Mouse (Mus musculus): ENCODE measurements at regions not wholly inside any gene's neighbourhood (a gene's known extent, or its start where the extent isn't known, plus 50 kb on each side); places are given as distances from the start of the nearest gene placed in this dataset.

DNA sequence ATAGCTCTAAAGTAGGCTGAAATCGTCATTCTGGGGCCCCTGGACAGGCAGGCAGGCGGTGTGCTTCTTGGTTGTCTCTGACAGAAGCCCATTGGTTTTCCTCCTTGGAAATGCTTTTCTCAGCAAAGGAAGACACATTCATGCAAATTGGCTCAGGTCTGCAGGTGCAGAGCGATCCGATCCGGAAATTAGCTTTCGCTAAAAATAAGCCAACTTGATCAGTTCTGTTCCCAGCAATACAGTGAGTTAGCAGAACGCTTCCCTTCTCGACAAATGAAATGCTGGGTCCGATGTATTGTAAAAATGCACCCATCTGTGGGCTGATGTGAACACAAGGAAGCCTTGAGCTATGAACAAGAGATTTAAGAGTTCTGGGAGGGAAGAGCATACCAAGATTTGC, 66.2 kb upstream of the Lipc start:
- Histone ChIP-seq H3K9me3 (ENCODE audit: control insufficient read depth, low read length) (no peaks in the 10 kb centered on the region), H3K27ac (ENCODE audit: low read depth, low read length) (no peak overlapping the region), H3K4me2 (no peak overlapping the region), H3K36me3 (ENCODE audit: control insufficient read depth, insufficient read depth, low read length) (no peaks in the 10 kb centered on the region), H3K9ac (ENCODE audit: low read depth, low read length) (no peak overlapping the region), H3K4me3 (ENCODE audit: low read depth, low read length) (no peak overlapping the region), H3K4me1 (replicated peaks; ENCODE audit: control insufficient read depth, insufficient read depth, low read length) (no peaks in the 10 kb centered on the region; the same call in 1 of the 2 replicates), H3K27me3 (replicated peaks; ENCODE audit: control insufficient read depth, insufficient read depth, low read length) (no peaks in the 10 kb centered on the region)
- ATAC-seq (replicated peaks; ENCODE audit: low FRiP score) (no peak), DNase-seq (ENCODE audit: low spot score) (no peak)
- WGBS: 78% methylated on average over 9 of the region's 9 CpGs

DNA sequence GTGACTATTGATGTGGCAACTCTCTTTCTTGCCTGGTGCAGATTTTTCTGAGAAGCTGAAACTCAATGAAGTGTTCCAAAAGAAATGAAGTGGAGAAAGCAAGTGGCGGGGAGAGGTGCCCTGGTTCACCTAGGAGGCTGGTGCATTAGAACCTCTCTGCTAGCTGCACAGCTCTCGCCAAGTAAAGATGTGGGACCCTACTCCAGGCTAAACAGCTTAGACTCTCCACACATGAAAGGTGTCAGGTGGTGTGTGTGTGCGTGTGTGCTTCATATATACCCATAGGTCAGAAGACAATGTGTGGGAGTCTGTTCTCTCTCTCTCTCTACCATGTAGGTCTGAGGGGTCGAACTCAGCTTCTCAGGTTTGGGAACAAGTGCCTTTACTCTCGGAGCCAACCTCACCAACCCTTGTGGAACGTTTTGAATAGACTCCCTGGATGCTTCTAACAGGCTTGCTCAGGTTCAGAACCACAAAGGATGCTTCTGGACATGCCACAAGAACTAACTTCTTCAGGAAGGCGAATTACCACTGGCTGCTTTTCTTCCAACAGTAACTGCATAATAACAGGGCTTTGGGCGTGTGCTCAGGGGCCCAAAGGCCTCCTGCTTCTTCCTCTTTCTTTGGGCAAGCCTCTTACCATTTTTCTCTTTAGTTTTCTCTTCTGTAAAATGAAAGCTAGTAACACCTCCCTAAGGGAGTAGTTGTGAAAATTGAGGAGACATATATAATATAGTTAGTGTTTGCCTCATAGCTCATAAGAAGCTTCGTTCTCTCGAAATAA, 65.6 kb upstream of the Lipc start:
- Histone ChIP-seq H3K27ac (ENCODE audit: low read depth, low read length) (no peak overlapping the region), H3K27me3 (replicated peaks; ENCODE audit: control insufficient read depth, insufficient read depth, low read length) (no peaks in the 10 kb centered on the region), H3K9me3 (ENCODE audit: control insufficient read depth, low read length) (no peaks in the 10 kb centered on the region), H3K4me1 (replicated peaks; ENCODE audit: control insufficient read depth, insufficient read depth, low read length) (no peaks in the 10 kb centered on the region; the same call in 1 of the 2 replicates), H3K4me2 (no peak overlapping the region), H3K4me3 (ENCODE audit: low read depth, low read length) (no peak overlapping the region), H3K36me3 (ENCODE audit: control insufficient read depth, insufficient read depth, low read length) (no peaks in the 10 kb centered on the region), H3K9ac (ENCODE audit: low read depth, low read length) (no peak overlapping the region)
- WGBS: 76% methylated on average over 10 of the region's 10 CpGs
- no peak for ATAC-seq (replicated peaks; ENCODE audit: low FRiP score)
- no peak for DNase-seq (ENCODE audit: low spot score)

DNA sequence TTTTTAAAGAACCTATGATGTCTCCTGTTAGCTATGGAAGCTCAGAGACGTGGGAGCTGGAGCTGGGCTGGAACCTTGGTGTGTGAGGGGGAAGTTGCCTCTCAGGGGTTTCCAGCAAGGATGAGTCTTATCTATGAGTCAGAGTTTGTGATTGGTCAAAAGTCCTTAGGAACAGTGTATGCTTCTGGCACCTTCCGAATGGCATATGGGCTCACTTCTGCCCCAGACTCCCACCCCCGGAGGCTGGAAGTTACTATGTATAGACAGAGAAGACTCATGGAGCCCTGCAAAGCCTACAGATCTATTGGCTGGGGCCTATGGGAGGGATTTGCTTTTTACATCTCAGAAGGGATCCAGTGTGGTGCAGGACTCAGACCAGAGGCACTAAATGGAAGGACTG, 63.9 kb upstream of the Lipc start:
- WGBS: 76% methylated on average over 3 of the region's 3 CpGs
- DNase-seq (ENCODE audit: low spot score): no peak
- H3K4me3 ChIP-seq (ENCODE audit: low read depth, low read length): no peak overlapping the region
- no peak overlapping the region for H3K9ac ChIP-seq (ENCODE audit: low read depth, low read length)
- no peak overlapping the region for H3K27ac ChIP-seq (ENCODE audit: low read depth, low read length)
- H3K27me3 ChIP-seq (replicated peaks; ENCODE audit: control insufficient read depth, insufficient read depth, low read length): no peaks in the 10 kb centered on the region
- ATAC-seq (replicated peaks; ENCODE audit: low FRiP score): no peak
- no peaks in the 10 kb centered on the region; the same call in 1 of the 2 replicates for H3K4me1 ChIP-seq (replicated peaks; ENCODE audit: control insufficient read depth, insufficient read depth, low read length)
- H3K9me3 ChIP-seq (ENCODE audit: control insufficient read depth, low read length): no peaks in the 10 kb centered on the region
- no peak overlapping the region for H3K4me2 ChIP-seq
- H3K36me3 ChIP-seq (ENCODE audit: control insufficient read depth, insufficient read depth, low read length): no peaks in the 10 kb centered on the region

DNA sequence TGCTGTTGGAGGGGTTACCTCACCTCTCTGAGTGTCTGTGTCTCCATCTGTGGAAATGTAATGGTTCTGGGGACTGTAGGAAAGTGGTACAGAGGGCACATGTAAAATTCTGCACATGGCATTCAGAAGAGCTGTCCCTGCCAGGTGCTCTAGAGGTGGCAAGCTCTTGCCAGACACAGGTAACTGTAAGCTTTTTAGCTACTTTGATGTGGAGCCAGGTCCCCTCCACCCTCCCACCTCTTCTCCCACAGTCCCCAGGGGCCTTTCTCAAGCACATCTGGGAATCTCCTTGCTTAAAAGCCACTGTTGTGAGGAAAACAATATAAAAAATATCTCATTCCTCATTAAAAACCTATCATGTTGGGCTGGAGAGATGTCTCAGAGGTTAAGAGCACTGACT, 63.4 kb upstream of the Lipc start:
- no peak overlapping the region for H3K4me3 ChIP-seq (ENCODE audit: low read depth, low read length)
- H3K4me2 ChIP-seq: no peak overlapping the region
- H3K9me3 ChIP-seq (ENCODE audit: control insufficient read depth, low read length): no peaks in the 10 kb centered on the region
- DNase-seq (ENCODE audit: low spot score) (no peak), ATAC-seq (replicated peaks; ENCODE audit: low FRiP score) (no peak)
- H3K27ac ChIP-seq (ENCODE audit: low read depth, low read length): no peak overlapping the region
- no peaks in the 10 kb centered on the region; the same call in 1 of the 2 replicates for H3K4me1 ChIP-seq (replicated peaks; ENCODE audit: control insufficient read depth, insufficient read depth, low read length)
- H3K27me3 ChIP-seq (replicated peaks; ENCODE audit: control insufficient read depth, insufficient read depth, low read length): no peaks in the 10 kb centered on the region
- H3K9ac ChIP-seq (ENCODE audit: low read depth, low read length): no peak overlapping the region
- no peaks in the 10 kb centered on the region for H3K36me3 ChIP-seq (ENCODE audit: control insufficient read depth, insufficient read depth, low read length)

DNA sequence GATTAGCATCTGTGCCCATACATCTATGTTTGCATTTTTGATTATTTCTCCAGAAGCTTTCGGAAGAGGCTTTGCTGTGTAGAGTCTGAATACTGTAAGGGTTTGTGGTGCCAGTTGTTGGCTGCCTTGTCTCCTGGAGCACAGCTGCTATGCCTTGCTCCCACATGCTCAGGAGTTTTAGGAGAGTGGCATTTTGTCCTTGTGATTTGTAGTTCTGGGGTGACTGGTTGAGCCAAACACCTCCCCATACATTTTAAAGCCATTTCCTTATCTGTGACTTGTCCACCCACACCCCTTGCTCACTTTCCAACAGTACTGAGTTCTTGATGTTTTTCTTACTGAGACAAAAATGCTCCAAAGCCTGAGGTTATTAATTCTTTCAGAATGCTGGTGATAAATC, 60.4 kb upstream of the Lipc start:
- DNase-seq (ENCODE audit: low spot score) (no peak), ATAC-seq (replicated peaks; ENCODE audit: low FRiP score) (no peak)
- WGBS: 73% methylated on average over 1 of the region's 1 CpGs
- H3K9me3 ChIP-seq (ENCODE audit: control insufficient read depth, low read length): no peaks in the 10 kb centered on the region
- H3K9ac ChIP-seq (ENCODE audit: low read depth, low read length): no peak overlapping the region
- no peak overlapping the region for H3K4me3 ChIP-seq (ENCODE audit: low read depth, low read length)
- no peaks in the 10 kb centered on the region for H3K27me3 ChIP-seq (replicated peaks; ENCODE audit: control insufficient read depth, insufficient read depth, low read length)
- no peak overlapping the region for H3K4me2 ChIP-seq
- H3K36me3 ChIP-seq (ENCODE audit: control insufficient read depth, insufficient read depth, low read length): no peaks in the 10 kb centered on the region
- H3K27ac ChIP-seq (ENCODE audit: low read depth, low read length): no peak overlapping the region
- no peaks in the 10 kb centered on the region for H3K4me1 ChIP-seq (replicated peaks; ENCODE audit: control insufficient read depth, insufficient read depth, low read length)

DNA sequence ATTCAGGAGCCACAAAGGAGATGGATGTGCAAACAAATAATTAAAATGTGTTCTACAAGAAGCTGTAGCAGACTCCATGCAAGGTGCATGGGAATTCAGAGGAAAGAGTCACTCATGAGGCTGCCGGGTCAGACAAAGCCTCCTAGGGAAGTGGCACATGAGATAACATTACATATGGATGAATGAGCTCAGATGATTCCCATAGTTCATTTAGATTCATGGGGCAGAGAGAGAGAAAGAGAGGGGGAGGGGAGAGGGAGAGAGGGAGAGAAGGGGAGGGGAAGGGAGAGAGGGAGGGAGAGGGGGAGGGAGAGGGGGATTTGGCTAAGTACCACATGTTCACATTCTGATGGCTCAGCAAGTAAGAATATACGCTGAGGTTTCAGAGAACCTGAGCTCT, 52.6 kb upstream of the Lipc start:
- H3K4me2 ChIP-seq: no peak overlapping the region
- no peak overlapping the region for H3K9ac ChIP-seq (ENCODE audit: low read depth, low read length)
- H3K36me3 ChIP-seq (ENCODE audit: control insufficient read depth, insufficient read depth, low read length): no peaks in the 10 kb centered on the region
- H3K4me3 ChIP-seq (ENCODE audit: low read depth, low read length): no peak overlapping the region
- no peak overlapping the region for H3K27ac ChIP-seq (ENCODE audit: low read depth, low read length)
- no peaks in the 10 kb centered on the region for H3K4me1 ChIP-seq (replicated peaks; ENCODE audit: control insufficient read depth, insufficient read depth, low read length)
- no peak for ATAC-seq (replicated peaks; ENCODE audit: low FRiP score)
- no peaks in the 10 kb centered on the region for H3K9me3 ChIP-seq (ENCODE audit: control insufficient read depth, low read length)
- no peaks in the 10 kb centered on the region for H3K27me3 ChIP-seq (replicated peaks; ENCODE audit: control insufficient read depth, insufficient read depth, low read length)
- DNase-seq (ENCODE audit: low spot score): no peak
- WGBS: 86% methylated on average over 2 of the region's 2 CpGs

Data from liver, embryonic 11.5 days (tissue).